Mouse (Mus musculus): ENCODE results near the gene Padi4. TPM values are rescaled to one million over a fixed set of nuclear protein-coding genes. Genes with fewer than 3 reads are reported as not detected.

The Padi4 gene
- polyA plus RNA-seq, 1 experiment, result 0.44 TPM

DNA sequence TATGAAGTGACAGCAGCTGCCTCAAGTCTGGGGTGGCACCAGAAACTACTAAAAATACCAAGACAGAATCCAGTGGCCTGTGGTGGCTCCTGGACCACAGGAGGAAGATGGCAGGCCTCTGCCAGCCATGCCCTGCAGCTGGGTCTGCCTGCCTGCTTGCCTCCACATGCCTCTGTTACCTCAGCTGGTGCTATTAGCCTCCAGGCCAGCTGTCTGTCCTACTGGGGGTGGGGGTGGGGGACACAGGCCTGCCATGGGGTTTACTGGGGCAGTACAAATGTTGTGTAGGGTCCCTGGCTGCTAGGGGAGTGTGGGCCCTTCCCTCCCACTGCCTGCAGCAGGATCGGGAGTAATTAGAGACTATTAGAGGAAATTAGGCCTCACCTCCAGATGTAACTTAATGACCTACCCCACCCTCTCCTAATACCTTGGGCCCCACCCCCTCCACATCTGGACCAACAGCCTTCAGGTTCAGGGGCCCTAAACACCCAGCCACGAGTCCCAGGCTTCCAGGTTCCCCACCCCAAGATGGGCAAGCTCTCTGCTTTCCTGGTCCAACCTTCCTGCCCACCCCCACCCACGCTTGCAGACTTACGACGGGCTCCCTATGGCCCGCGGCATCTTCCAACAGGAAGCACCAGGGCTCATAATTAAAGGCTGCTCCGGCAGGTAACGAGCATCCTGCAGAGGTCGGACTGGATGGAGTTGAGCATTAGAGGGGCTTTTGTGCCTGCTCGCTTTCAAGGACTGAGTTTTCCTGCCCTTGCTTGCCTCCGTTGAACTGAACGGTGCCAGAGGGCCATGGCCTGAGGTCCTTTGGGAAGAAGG is 39.5 kb upstream of the Padi4 start:
- TF ChIP-seq POLR2A (IDR thresholded peaks at IDR 0.05; ENCODE audit: low read depth, low read length) (no peak), CTCF (conservative IDR thresholded peaks at IDR 0.05; ENCODE audit: insufficient read depth, insufficient read length, low read depth, low read length) (no peak)
- Histone ChIP-seq H3K27me3 (replicated peaks; ENCODE audit: control insufficient read depth, insufficient read depth, low read length) (no peaks in the 10 kb centered on the region), H3K36me3 (ENCODE audit: control insufficient read depth, insufficient read depth, low read length) (no peaks in the 10 kb centered on the region), H3K4me3 (ENCODE audit: insufficient read depth, low read depth, low read length) (peak overlapping the region; percentile 59), H3K27ac (ENCODE audit: insufficient read depth, low read depth, low read length) (no peak overlapping the region), H3K4me1 (ENCODE audit: control insufficient read depth, insufficient read depth, low read length) (no peaks in the 10 kb centered on the region)
- 32% methylated on average over 13 of the region's 13 CpGs for WGBS
- DNase-seq, result no peak

DNA sequence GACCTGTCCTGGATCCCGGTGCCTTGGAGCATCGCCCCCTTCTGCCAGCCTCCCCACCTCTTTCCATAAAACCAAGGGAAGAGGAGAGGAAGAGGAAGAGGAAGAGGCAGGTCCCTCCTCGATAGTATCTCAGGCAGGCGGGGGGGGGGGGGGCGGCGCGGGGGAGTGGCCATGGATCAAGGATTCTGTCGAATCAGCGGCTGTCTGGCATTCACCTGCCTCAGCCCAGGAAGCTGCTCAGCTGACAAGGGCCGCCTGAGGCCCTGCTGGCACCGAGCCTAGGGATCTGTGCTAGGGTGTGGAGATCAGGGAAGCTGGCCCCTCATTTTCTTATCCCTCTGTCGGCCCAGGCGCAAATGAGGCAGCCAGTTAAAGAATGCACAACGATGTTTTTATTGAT is 38.6 kb upstream of the Padi4 start:
- H3K27me3 ChIP-seq (replicated peaks; ENCODE audit: control insufficient read depth, insufficient read depth, low read length), result no peaks in the 10 kb centered on the region
- no peaks in the 10 kb centered on the region for H3K36me3 ChIP-seq (ENCODE audit: control insufficient read depth, insufficient read depth, low read length)
- WGBS, result 23% methylated on average over 14 of the region's 14 CpGs
- no peaks in the 10 kb centered on the region for H3K4me1 ChIP-seq (ENCODE audit: control insufficient read depth, insufficient read depth, low read length)
- no peak overlapping the region for H3K27ac ChIP-seq (ENCODE audit: insufficient read depth, low read depth, low read length)
- DNase-seq, result peak; percentile 42
- no peak overlapping the region for H3K4me3 ChIP-seq (ENCODE audit: insufficient read depth, low read depth, low read length)
- TF ChIP-seq POLR2A (IDR thresholded peaks at IDR 0.05; ENCODE audit: low read depth, low read length) (no peak), CTCF (conservative IDR thresholded peaks at IDR 0.05; ENCODE audit: insufficient read depth, insufficient read length, low read depth, low read length) (no peak)

DNA sequence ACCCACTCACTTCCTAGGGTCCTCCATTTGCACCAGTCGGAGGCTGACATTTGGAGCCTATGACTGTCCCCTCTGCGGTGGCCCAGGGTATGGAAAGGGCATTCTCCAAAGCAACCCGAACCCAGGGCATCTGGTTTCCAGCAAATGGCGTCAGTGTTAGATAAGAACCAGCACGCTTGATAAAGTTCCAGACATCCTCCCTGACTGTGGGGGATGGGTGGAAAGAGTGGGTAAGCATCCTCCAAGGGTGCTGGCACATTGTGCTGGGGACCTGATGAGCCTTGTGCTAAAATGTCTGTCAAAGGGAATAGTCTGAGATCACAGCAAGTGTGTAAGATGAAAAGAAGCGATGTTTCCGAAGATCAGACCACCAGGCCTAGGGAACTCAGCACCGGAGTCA is 38.2 kb upstream of the Padi4 start:
- WGBS, result 53% methylated on average over 8 of the region's 8 CpGs
- H3K36me3 ChIP-seq (ENCODE audit: control insufficient read depth, insufficient read depth, low read length), result no peaks in the 10 kb centered on the region
- H3K27me3 ChIP-seq (replicated peaks; ENCODE audit: control insufficient read depth, insufficient read depth, low read length), result no peaks in the 10 kb centered on the region
- H3K27ac ChIP-seq (ENCODE audit: insufficient read depth, low read depth, low read length), result no peak overlapping the region
- H3K4me1 ChIP-seq (ENCODE audit: control insufficient read depth, insufficient read depth, low read length), result no peaks in the 10 kb centered on the region
- DNase-seq, result no peak
- no peak for TF ChIP-seq POLR2A (IDR thresholded peaks at IDR 0.05; ENCODE audit: low read depth, low read length)
- no peak for TF ChIP-seq CTCF (conservative IDR thresholded peaks at IDR 0.05; ENCODE audit: insufficient read depth, insufficient read length, low read depth, low read length)
- no peak overlapping the region for H3K4me3 ChIP-seq (ENCODE audit: insufficient read depth, low read depth, low read length)

DNA sequence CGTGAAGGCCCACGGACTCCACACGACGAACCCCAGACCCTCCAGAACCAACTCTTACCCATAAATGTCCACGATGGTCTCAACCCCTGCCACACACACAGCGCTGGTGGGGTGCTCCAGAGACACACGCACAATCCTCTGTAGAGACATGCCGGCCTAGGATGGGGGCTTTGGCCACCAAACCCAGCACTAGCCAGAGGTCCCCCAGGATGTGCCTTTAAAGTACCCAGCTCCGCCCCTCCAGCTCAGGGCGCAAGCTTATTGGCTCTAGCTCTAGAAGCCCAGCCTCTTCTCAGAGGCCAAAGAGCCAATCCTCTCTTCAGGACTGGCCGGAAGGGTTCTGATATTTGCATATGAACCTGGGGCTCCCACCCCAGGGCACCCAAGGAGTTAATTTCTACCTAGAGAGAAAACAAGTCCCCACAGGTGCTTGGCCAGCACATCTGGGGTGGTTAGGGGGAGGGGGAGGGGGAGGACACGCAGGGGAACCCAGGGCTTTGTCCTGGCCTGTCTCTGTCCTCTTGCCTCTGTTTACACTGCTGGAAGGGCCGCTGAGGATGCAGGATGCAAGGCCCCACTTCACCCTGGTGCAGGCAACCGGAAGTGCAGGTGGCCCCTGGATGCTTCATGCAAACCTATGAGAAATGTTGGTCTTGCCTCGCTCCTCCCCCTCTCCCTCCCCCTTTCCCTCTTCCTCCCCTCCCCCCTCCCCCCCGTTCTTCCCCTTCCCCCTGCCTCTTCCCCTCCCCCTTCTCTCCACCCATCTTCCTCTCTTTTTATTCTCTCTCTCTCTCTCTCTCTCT is 36.6 kb upstream of the Padi4 start, which contains the start of gene Padi3:
TSS of gene Padi3 (minus strand) at position 191 of the 803 bp plus-strand sequence.
- TF ChIP-seq CTCF (conservative IDR thresholded peaks at IDR 0.05; ENCODE audit: insufficient read depth, insufficient read length, low read depth, low read length), result no peak
- no peak for TF ChIP-seq POLR2A (IDR thresholded peaks at IDR 0.05; ENCODE audit: low read depth, low read length)
- WGBS, result 80% methylated on average over 14 of the region's 16 CpGs
- Histone ChIP-seq H3K4me1 (ENCODE audit: control insufficient read depth, insufficient read depth, low read length) (no peaks in the 10 kb centered on the region), H3K4me3 (ENCODE audit: insufficient read depth, low read depth, low read length) (no peak within 1 kb of the TSS), H3K27ac (ENCODE audit: insufficient read depth, low read depth, low read length) (no peak within 1 kb of the TSS), H3K27me3 (replicated peaks; ENCODE audit: control insufficient read depth, insufficient read depth, low read length) (no peaks in the 10 kb centered on the region), H3K36me3 (ENCODE audit: control insufficient read depth, insufficient read depth, low read length) (no peaks in the 10 kb centered on the region)
- DNase-seq, result no peak

DNA sequence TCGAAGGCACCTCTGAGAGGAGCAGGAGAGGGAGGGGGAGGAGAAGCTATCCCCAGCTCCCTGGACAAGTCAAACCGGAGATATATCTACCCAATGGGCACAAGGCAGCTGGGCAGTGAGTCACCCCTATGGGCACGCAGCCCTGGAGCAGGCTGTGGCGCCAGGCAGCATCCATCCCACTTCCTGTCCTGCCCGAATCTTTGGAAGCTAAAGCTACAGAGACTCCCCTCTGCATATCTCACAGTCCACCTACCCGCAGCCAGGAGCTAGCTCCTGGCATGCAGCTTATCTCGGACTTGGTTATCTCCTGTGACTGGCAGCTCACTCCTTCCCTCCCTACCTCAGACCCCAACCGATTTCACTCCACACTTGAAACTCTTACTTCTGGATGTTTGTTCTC is 35.1 kb upstream of the Padi4 start:
- TF ChIP-seq CTCF (conservative IDR thresholded peaks at IDR 0.05; ENCODE audit: insufficient read depth, insufficient read length, low read depth, low read length) (no peak), POLR2A (IDR thresholded peaks at IDR 0.05; ENCODE audit: low read depth, low read length) (no peak)
- 61% methylated on average over 8 of the region's 8 CpGs for WGBS
- no peak overlapping the region for H3K27ac ChIP-seq (ENCODE audit: insufficient read depth, low read depth, low read length)
- H3K4me3 ChIP-seq (ENCODE audit: insufficient read depth, low read depth, low read length), result no peak overlapping the region
- H3K4me1 ChIP-seq (ENCODE audit: control insufficient read depth, insufficient read depth, low read length), result no peaks in the 10 kb centered on the region
- no peaks in the 10 kb centered on the region for H3K27me3 ChIP-seq (replicated peaks; ENCODE audit: control insufficient read depth, insufficient read depth, low read length)
- no peak for DNase-seq
- no peaks in the 10 kb centered on the region for H3K36me3 ChIP-seq (ENCODE audit: control insufficient read depth, insufficient read depth, low read length)

DNA sequence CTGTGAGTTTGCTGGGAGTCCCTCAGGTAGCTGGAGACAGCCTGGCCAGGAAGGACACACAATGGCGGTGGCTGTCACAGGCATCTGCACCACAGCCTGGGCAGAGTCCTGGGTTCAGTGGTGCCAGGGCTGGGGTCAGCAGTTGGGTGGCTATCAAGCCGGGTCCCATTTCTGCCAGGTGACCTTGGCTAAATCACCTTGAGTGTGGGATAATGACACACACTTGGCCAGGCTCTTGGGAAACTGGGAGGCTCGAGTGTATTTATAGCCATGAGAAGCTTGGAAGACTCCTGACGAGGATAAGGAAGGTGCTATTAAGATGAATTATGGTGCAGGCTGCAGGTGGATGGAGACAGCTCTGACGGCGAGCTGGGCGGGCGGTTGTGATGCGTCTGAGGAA is 30.6 kb upstream of the Padi4 start:
- Histone ChIP-seq H3K36me3 (ENCODE audit: control insufficient read depth, insufficient read depth, low read length) (no peaks in the 10 kb centered on the region), H3K27ac (ENCODE audit: insufficient read depth, low read depth, low read length) (no peak overlapping the region), H3K4me3 (ENCODE audit: insufficient read depth, low read depth, low read length) (no peak overlapping the region), H3K27me3 (replicated peaks; ENCODE audit: control insufficient read depth, insufficient read depth, low read length) (no peaks in the 10 kb centered on the region), H3K4me1 (ENCODE audit: control insufficient read depth, insufficient read depth, low read length) (no peaks in the 10 kb centered on the region)
- no peak for DNase-seq
- 50% methylated on average over 9 of the region's 9 CpGs for WGBS
- TF ChIP-seq POLR2A (IDR thresholded peaks at IDR 0.05; ENCODE audit: low read depth, low read length) (no peak), CTCF (conservative IDR thresholded peaks at IDR 0.05; ENCODE audit: insufficient read depth, insufficient read length, low read depth, low read length) (no peak)

DNA sequence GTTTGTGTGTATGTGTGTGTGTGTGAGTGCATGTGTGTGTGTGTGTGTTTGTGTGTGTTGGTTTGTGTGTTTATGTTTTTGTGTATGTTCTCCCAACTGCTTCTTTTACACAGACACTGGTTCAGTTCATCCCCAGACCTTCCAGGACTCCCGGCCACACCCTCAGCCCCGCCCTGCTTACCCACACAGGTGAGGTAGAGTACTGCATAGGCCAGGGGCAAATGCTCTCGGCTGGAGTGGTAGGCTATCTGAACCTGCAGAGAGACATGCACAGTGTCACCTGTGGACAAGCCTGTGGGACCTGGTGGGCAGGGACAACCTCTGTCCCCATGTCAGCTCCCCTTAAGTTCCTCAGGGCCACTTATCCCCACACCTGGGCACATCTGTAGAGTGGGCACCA is 27.3 kb upstream of the Padi4 start:
- TF ChIP-seq POLR2A (IDR thresholded peaks at IDR 0.05; ENCODE audit: low read depth, low read length) (no peak), CTCF (conservative IDR thresholded peaks at IDR 0.05; ENCODE audit: insufficient read depth, insufficient read length, low read depth, low read length) (no peak)

More for the DNA sequence above, 27.3 kb upstream of the Padi4 start:
- Histone ChIP-seq H3K27ac (ENCODE audit: insufficient read depth, low read depth, low read length) (no peak overlapping the region), H3K36me3 (ENCODE audit: control insufficient read depth, insufficient read depth, low read length) (no peaks in the 10 kb centered on the region), H3K27me3 (replicated peaks; ENCODE audit: control insufficient read depth, insufficient read depth, low read length) (no peaks in the 10 kb centered on the region), H3K4me3 (ENCODE audit: insufficient read depth, low read depth, low read length) (no peak overlapping the region), H3K4me1 (ENCODE audit: control insufficient read depth, insufficient read depth, low read length) (no peaks in the 10 kb centered on the region)
- 84% methylated on average over 3 of the region's 3 CpGs for WGBS
- no peak for DNase-seq

Measured in kidney, adult 2 months (tissue).